Mouse (Mus musculus) kidney, postnatal 36 days (tissue): ENCODE measurements at regions not wholly inside any gene's neighbourhood (a gene's known extent, or its start where the extent isn't known, plus 50 kb on each side); places are given as distances from the start of the nearest gene placed in this dataset.
"Not testable (repeated sequence)": the region's sequence is repeated elsewhere in the genome, so short reads cannot be mapped to it uniquely, and the experiment has no call there.

ENCODE experiments used
- DNase-seq, 2 experiments: peaks; one replicate each; pipeline ENCODE4 v3.0.0; 2021 to 2022; ENCODE audit warnings: mixed read lengths in 2 of 2

- no peak for DNase-seq
These were observed 57.1 kb downstream of the Ccdc54 start for GRCm38 (mm10) chr16:50533881-50534280.

- peak; percentile 88 to 94 for DNase-seq
These were observed 61.2 kb downstream of the Ccdc54 start for GRCm38 (mm10) chr16:50529511-50530416.

- DNase-seq = peak; percentile 79 to 84
These were observed 62.1 kb downstream of the Ccdc54 start for GRCm38 (mm10) chr16:50528677-50529510.

GRCm38 (mm10) chr16:50528355-50528676 lies 62.6 kb downstream of the Ccdc54 start:
- DNase-seq = peak; percentile 34 to 57

GRCm38 (mm10) chr16:50526930-50527329 lies 64.0 kb downstream of the Ccdc54 start:
- DNase-seq = not testable (repeated sequence)

- no peak for DNase-seq
These were observed 65.0 kb downstream of the Ccdc54 start for GRCm38 (mm10) chr16:50525934-50526366.

- no peak for DNase-seq
These were observed 65.5 kb downstream of the Ccdc54 start for GRCm38 (mm10) chr16:50525504-50525903.

- DNase-seq = no peak
These were observed 71.3 kb downstream of the Ccdc54 start for GRCm38 (mm10) chr16:50519610-50520009.

GRCm38 (mm10) chr16:50516579-50516978 lies 74.4 kb downstream of the Ccdc54 start:
- no peak for DNase-seq

GRCm38 (mm10) chr16:50515039-50515438 lies 75.9 kb downstream of the Ccdc54 start:
- DNase-seq = no peak

- DNase-seq = no peak
These were observed 78.9 kb downstream of the Ccdc54 start for GRCm38 (mm10) chr16:50512080-50512479.

- no peak for DNase-seq
These were observed 77.3 kb upstream of the Bbx start for GRCm38 (mm10) chr16:50509529-50509895.

- DNase-seq = no peak
These were observed 76.7 kb upstream of the Bbx start for GRCm38 (mm10) chr16:50508673-50509528.

GRCm38 (mm10) chr16:50504619-50505018 lies 72.4 kb upstream of the Bbx start:
- DNase-seq = no peak

- no peak for DNase-seq
These were observed 66.7 kb upstream of the Bbx start for GRCm38 (mm10) chr16:50498909-50499308.

GRCm38 (mm10) chr16:50493662-50494061 lies 61.5 kb upstream of the Bbx start:
- no peak for DNase-seq

- no peak for DNase-seq
These were observed 57.1 kb upstream of the Bbx start for GRCm38 (mm10) chr16:50489244-50489643.

- DNase-seq = no peak
These were observed 50.2 kb upstream of the Bbx start for GRCm38 (mm10) chr16:50482360-50482786.
